Mouse (Mus musculus) spleen, adult 2 months (tissue): ENCODE data around the gene Slc25a33. TPM values are rescaled to one million over a fixed set of nuclear protein-coding genes. Genes with fewer than 3 reads are reported as not detected.
"Not testable (repeated sequence)": the region's sequence is repeated elsewhere in the genome, so short reads cannot be mapped to it uniquely, and the experiment has no call there.

Experiments used
- DNase-seq, 2 experiments: peaks; one replicate each; pipeline versions ENCODE4 v3.0.0 to v3.0.0-alpha.2; 2012 to 2021; ENCODE audit warnings: low spot score in 2 of 2, low read depth in 1 of 2
- H3K27ac ChIP-seq: fragments of 200-500 bp; 2 replicates; pipeline ENCODE4 v1.5.1; 2012; ENCODE audit warnings: low read length, inconsistent platforms; ENCODE audit not compliant: insufficient read depth
- H3K27me3 ChIP-seq: fragments of 200-500 bp; 2 replicates; pipeline ENCODE4 v1.6.1; 2012; ENCODE audit warnings: mild to moderate bottlenecking, moderate library complexity, low read length, inconsistent platforms; ENCODE audit not compliant: control insufficient read depth, insufficient read depth
- H3K36me3 ChIP-seq: fragments of 200-500 bp; 2 replicates; pipeline ENCODE4 v1.6.1; 2012; ENCODE audit warnings: mild to moderate bottlenecking, low read length, inconsistent platforms; ENCODE audit not compliant: control insufficient read depth, insufficient read depth
- H3K4me1 ChIP-seq: fragments of 200-500 bp; 2 replicates; pipeline ENCODE4 v1.6.1; 2011; ENCODE audit warnings: inconsistent platforms; ENCODE audit not compliant: control insufficient read depth, insufficient read depth, insufficient read length
- H3K4me3 ChIP-seq: fragments of 200-500 bp; 2 replicates; pipeline ENCODE4 v1.5.1; 2011; ENCODE audit warnings: mild to moderate bottlenecking, inconsistent platforms; ENCODE audit not compliant: insufficient read depth, insufficient read length; ENCODE audit errors: extremely low read depth
- CTCF ChIP-seq: fragments of 200-500 bp; IDR thresholded peaks from 2 replicates; pipeline ENCODE4 v1.5.1; 2011; ENCODE audit warnings: mild to moderate bottlenecking, inconsistent platforms; ENCODE audit not compliant: insufficient read depth, insufficient read length, insufficient replicate concordance; ENCODE audit errors: extremely low read depth
- POLR2A ChIP-seq: fragments of 200-500 bp; IDR thresholded peaks from 2 replicates; pipeline ENCODE4 v1.6.1; 2011; ENCODE audit warnings: low read depth, low read length, inconsistent platforms
- WGBS: fragments of 180-500 bp; shearing (Covaris S2); methylation state at CpG from one replicate; pipeline ENCODE4 v1.1.7; 2018; 5-methylcytosine and 5-hydroxymethylcytosine counted together
- polyA plus RNA-seq: library from polyadenylated mRNA; depleted of rRNA; stranded (reverse); fragments of >200 nt; gene quantifications from 2 replicates; pipeline ENCODE4 v1.2.3, GENCODE M21; 2012

Gene Slc25a33
- polyA plus RNA-seq, 1 experiment = 5.4 TPM

- H3K4me1 ChIP-seq = peaks cover 3% of the 10 kb centered on the region; the same call in 1 of the 2 replicates
- TF ChIP-seq CTCF (no peak), POLR2A (no peak)
- WGBS = 71% methylated on average over 2 of the region's 2 CpGs
- H3K27ac ChIP-seq = no peak overlapping the region
- no peak for DNase-seq
- H3K36me3 ChIP-seq = no peaks in the 10 kb centered on the region
- no peak overlapping the region for H3K4me3 ChIP-seq
- H3K27me3 ChIP-seq = no peaks in the 10 kb centered on the region
Observed at GRCm38 (mm10) chr4:149763335-149763734, 10.7 kb downstream of the Slc25a33 start.

GRCm38 (mm10) chr4:149759517-149759916 lies 14.6 kb downstream of the Slc25a33 start:
- Histone ChIP-seq H3K27ac (peak overlapping the region; percentile 19; the same call in 1 of the 2 replicates), H3K27me3 (no peaks in the 10 kb centered on the region), H3K4me3 (peak overlapping the region; percentile 0; the same call in 1 of the 2 replicates), H3K36me3 (no peaks in the 10 kb centered on the region), H3K4me1 (peaks cover 5% of the 10 kb centered on the region; the same call in 1 of the 2 replicates)
- no peak for TF ChIP-seq CTCF
- TF ChIP-seq POLR2A = no peak
- no peak for DNase-seq
- 65% methylated on average over 5 of the region's 5 CpGs for WGBS

GRCm38 (mm10) chr4:149758423-149758822 lies 15.7 kb downstream of the Slc25a33 start:
- H3K4me3 ChIP-seq = no peak overlapping the region
- H3K36me3 ChIP-seq = no peaks in the 10 kb centered on the region
- no peak for DNase-seq
- 84% methylated on average over 6 of the region's 6 CpGs for WGBS
- no peaks in the 10 kb centered on the region for H3K27me3 ChIP-seq
- H3K4me1 ChIP-seq = peaks cover 5% of the 10 kb centered on the region; the same call in 1 of the 2 replicates
- H3K27ac ChIP-seq = peak overlapping the region; percentile 50
- TF ChIP-seq POLR2A (no peak), CTCF (no peak)

- not testable (repeated sequence) for H3K36me3 ChIP-seq, H3K4me1 ChIP-seq, H3K27me3 ChIP-seq, DNase-seq, H3K27ac ChIP-seq, H3K4me3 ChIP-seq
- 53% methylated on average over 7 of the region's 7 CpGs for WGBS
Observed at GRCm38 (mm10) chr4:149756546-149756945, 17.5 kb downstream of the Slc25a33 start.

GRCm38 (mm10) chr4:149752836-149753235 lies 21.2 kb downstream of the Slc25a33 start:
- no peak for TF ChIP-seq CTCF
- TF ChIP-seq POLR2A = no peak
- Histone ChIP-seq H3K4me3 (no peak overlapping the region), H3K4me1 (no peaks in the 10 kb centered on the region), H3K27ac (no peak overlapping the region), H3K27me3 (no peaks in the 10 kb centered on the region), H3K36me3 (no peaks in the 10 kb centered on the region; the same call in 1 of the 2 replicates)
- DNase-seq = no peak
- WGBS = 91% methylated on average over 3 of the region's 3 CpGs

GRCm38 (mm10) chr4:149752124-149752799 lies 21.8 kb downstream of the Slc25a33 start:
- TF ChIP-seq POLR2A (no peak), CTCF (peak; percentile 63; the same call in 1 of the 2 replicates)
- DNase-seq = peak in 1 of 2 experiments; percentile 29
- no peaks in the 10 kb centered on the region; the same call in 1 of the 2 replicates for H3K36me3 ChIP-seq

GRCm38 (mm10) chr4:149750671-149751070 lies 23.4 kb downstream of the Slc25a33 start:
- H3K36me3 ChIP-seq = no peaks in the 10 kb centered on the region; the same call in 1 of the 2 replicates
- 86% methylated on average over 5 of the region's 5 CpGs for WGBS
- no peak overlapping the region for H3K27ac ChIP-seq
- H3K27me3 ChIP-seq = no peaks in the 10 kb centered on the region
- H3K4me1 ChIP-seq = no peaks in the 10 kb centered on the region
- H3K4me3 ChIP-seq = no peak overlapping the region
- TF ChIP-seq CTCF (no peak), POLR2A (no peak)
- no peak for DNase-seq

More at GRCm38 (mm10) chr4:149752124-149752799, 21.8 kb downstream of the Slc25a33 start:
- WGBS = 56% methylated on average over 17 of the region's 17 CpGs
- Histone ChIP-seq H3K27me3 (no peaks in the 10 kb centered on the region), H3K4me1 (no peaks in the 10 kb centered on the region), H3K4me3 (no peak overlapping the region), H3K27ac (no peak overlapping the region)

GRCm38 (mm10) chr4:149749663-149750015 lies 24.4 kb downstream of the Slc25a33 start:
- H3K4me3 ChIP-seq, H3K4me1 ChIP-seq, H3K27ac ChIP-seq, DNase-seq, H3K27me3 ChIP-seq, H3K36me3 ChIP-seq: not testable (repeated sequence)
- 93% methylated on average over 3 of the region's 3 CpGs for WGBS
